Mouse (Mus musculus): Measurements from ENCODE around the gene Efna1. TPM values are rescaled to one million over a fixed set of nuclear protein-coding genes. Genes with fewer than 3 reads are reported as not detected.

Gene Efna1
- polyA plus RNA-seq, 1 experiment from 2014 or later = 58.8 TPM

DNA sequence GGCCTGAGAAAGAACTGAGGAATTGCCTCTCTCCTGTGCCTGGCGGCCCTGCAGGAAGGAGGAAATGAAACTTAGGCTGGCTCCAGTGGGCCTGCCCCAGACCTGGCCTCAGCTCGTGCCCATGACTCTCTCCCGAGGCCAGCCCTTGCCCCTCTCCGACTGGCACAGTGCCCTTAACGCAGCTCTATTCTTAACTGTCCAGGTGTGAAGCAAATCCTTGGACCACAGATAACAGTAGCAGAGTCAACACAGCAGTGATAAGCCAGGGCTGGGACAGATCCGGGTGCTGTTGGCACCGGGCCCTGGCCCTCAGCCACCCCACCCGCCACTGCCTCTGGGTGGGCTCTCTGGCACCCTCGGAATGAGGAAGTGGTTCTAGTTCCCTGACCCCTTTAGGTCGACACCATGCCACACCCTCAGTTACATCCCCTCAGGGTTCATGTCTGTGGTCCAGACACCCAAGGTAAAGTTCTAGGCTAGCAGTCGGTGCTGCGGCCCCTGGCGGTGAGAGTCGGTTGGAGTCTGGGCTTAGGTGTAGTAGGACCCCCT lies 47.3 kb downstream of the Efna1 start:
- ATAC-seq (ENCODE audit: low FRiP score, low TSS enrichment) = no peak

GRCm38 (mm10) chr3:89232614-89233013 lies 48.3 kb downstream of the Efna1 start:
- Histone ChIP-seq H3K27me3 (ENCODE audit: control insufficient read depth, insufficient read depth, low read length) (no peaks in the 10 kb centered on the region), H3K27ac (ENCODE audit: low read depth, low read length) (no peak overlapping the region)
- ATAC-seq (ENCODE audit: low FRiP score, low TSS enrichment) = no peak

More for the DNA sequence above, 47.3 kb downstream of the Efna1 start:
- Histone ChIP-seq H3K9me3 (ENCODE audit: control insufficient read depth, low read length) (no peaks in the 10 kb centered on the region), H3K27ac (ENCODE audit: low read depth, low read length) (no peak overlapping the region), H3K27me3 (ENCODE audit: control insufficient read depth, insufficient read depth, low read length) (no peaks in the 10 kb centered on the region), H3K4me1 (ENCODE audit: control insufficient read depth, insufficient read depth, low read length) (0 out of 2 replicates have a peak, but pooled peaks cover 3% of the 10 kb centered on the region), H3K36me3 (ENCODE audit: control insufficient read depth, insufficient read depth, low read length) (no peaks in the 10 kb centered on the region), H3K9ac (ENCODE audit: low read depth, low read length) (no peak overlapping the region), H3K4me3 (ENCODE audit: low read length) (no peak overlapping the region), H3K4me2 (replicated peaks; ENCODE audit: low read depth, low read length) (no peak overlapping the region)
- 73% methylated on average over 14 of the region's 14 CpGs for WGBS

DNA sequence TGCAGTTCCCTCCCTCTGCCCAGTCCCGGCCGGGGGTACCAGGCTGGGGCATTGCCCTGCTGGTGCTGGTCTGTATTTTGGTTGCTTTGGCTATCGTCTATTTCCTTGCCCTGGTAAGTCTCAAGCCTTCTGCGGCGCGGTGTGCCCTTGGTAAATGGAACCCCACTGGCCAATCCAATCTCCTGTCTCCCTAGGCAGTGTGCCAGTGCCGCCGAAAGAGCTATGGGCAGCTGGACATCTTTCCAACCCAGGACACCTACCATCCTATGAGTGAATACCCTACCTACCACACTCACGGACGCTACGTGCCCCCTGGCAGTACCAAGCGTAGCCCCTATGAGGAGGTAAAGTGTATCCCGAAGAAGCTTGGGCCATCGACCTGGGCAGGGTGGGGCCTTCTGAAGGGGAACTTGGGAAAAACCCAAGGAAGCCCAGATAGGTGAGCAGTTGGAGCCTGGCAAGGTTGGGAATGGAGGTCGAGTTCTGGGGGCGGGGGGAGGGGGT lies 49.1 kb downstream of the Efna1 start:
- no peaks in the 10 kb centered on the region for H3K9me3 ChIP-seq (ENCODE audit: control insufficient read depth, low read length)
- WGBS = 80% methylated on average over 16 of the region's 16 CpGs
- no peaks in the 10 kb centered on the region for H3K27me3 ChIP-seq (ENCODE audit: control insufficient read depth, insufficient read depth, low read length)
- peaks cover 13% of the 10 kb centered on the region; the same call in 1 of the 2 replicates for H3K4me1 ChIP-seq (ENCODE audit: control insufficient read depth, insufficient read depth, low read length)
- no peak for ATAC-seq (ENCODE audit: low FRiP score, low TSS enrichment)
- H3K4me2 ChIP-seq (replicated peaks; ENCODE audit: low read depth, low read length) = no peak overlapping the region
- H3K36me3 ChIP-seq (ENCODE audit: control insufficient read depth, insufficient read depth, low read length) = no peaks in the 10 kb centered on the region
- H3K27ac ChIP-seq (ENCODE audit: low read depth, low read length) = no peak overlapping the region
- H3K4me3 ChIP-seq (ENCODE audit: low read length) = no peak overlapping the region
- no peak overlapping the region for H3K9ac ChIP-seq (ENCODE audit: low read depth, low read length)

More at GRCm38 (mm10) chr3:89232614-89233013, 48.3 kb downstream of the Efna1 start:
- no peaks in the 10 kb centered on the region for H3K9me3 ChIP-seq (ENCODE audit: control insufficient read depth, low read length)
- no peak overlapping the region for H3K9ac ChIP-seq (ENCODE audit: low read depth, low read length)
- peaks cover 8% of the 10 kb centered on the region; the same call in 1 of the 2 replicates for H3K4me1 ChIP-seq (ENCODE audit: control insufficient read depth, insufficient read depth, low read length)
- 51% methylated on average over 6 of the region's 6 CpGs for WGBS
- H3K36me3 ChIP-seq (ENCODE audit: control insufficient read depth, insufficient read depth, low read length) = no peaks in the 10 kb centered on the region
- no peak overlapping the region for H3K4me3 ChIP-seq (ENCODE audit: low read length)
- H3K4me2 ChIP-seq (replicated peaks; ENCODE audit: low read depth, low read length) = no peak overlapping the region

GRCm38 (mm10) chr3:89231345-89231744 lies 49.6 kb downstream of the Efna1 start:
- Histone ChIP-seq H3K4me3 (ENCODE audit: low read length) (no peak overlapping the region), H3K9me3 (ENCODE audit: control insufficient read depth, low read length) (no peaks in the 10 kb centered on the region), H3K27ac (ENCODE audit: low read depth, low read length) (no peak overlapping the region), H3K4me1 (ENCODE audit: control insufficient read depth, insufficient read depth, low read length) (peaks cover 18% of the 10 kb centered on the region; the same call in 1 of the 2 replicates), H3K36me3 (ENCODE audit: control insufficient read depth, insufficient read depth, low read length) (no peaks in the 10 kb centered on the region), H3K27me3 (ENCODE audit: control insufficient read depth, insufficient read depth, low read length) (no peaks in the 10 kb centered on the region), H3K9ac (ENCODE audit: low read depth, low read length) (no peak overlapping the region), H3K4me2 (replicated peaks; ENCODE audit: low read depth, low read length) (no peak overlapping the region)
- 60% methylated on average over 7 of the region's 7 CpGs for WGBS
- ATAC-seq (ENCODE audit: low FRiP score, low TSS enrichment) = no peak

DNA sequence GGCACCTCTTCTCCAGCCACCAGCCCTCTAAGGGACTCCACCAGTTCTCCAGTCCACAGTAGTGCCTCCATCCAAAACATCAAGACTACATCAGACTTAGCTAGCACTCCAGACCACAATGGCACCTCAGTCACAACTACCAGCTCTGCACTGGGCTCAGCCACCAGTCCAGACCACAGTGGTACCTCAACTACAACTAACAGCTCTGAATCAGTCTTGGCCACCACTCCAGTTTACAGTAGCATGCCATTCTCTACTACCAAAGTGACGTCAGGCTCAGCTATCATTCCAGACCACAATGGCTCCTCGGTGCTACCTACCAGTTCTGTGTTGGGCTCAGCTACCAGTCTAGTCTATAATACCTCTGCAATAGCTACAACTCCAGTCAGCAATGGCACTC lies 50.4 kb downstream of the Efna1 start:
- Histone ChIP-seq H3K4me2 (replicated peaks; ENCODE audit: low read depth, low read length) (no peak overlapping the region), H3K9me3 (ENCODE audit: control insufficient read depth, low read length) (no peaks in the 10 kb centered on the region), H3K4me1 (ENCODE audit: control insufficient read depth, insufficient read depth, low read length) (peaks cover 23% of the 10 kb centered on the region; the same call in 1 of the 2 replicates), H3K9ac (ENCODE audit: low read depth, low read length) (no peak overlapping the region), H3K27ac (ENCODE audit: low read depth, low read length) (no peak overlapping the region), H3K36me3 (ENCODE audit: control insufficient read depth, insufficient read depth, low read length) (no peaks in the 10 kb centered on the region), H3K27me3 (ENCODE audit: control insufficient read depth, insufficient read depth, low read length) (no peaks in the 10 kb centered on the region), H3K4me3 (ENCODE audit: low read length) (no peak overlapping the region)
- ATAC-seq (ENCODE audit: low FRiP score, low TSS enrichment) = no peak
- 81% methylated on average over 2 of the region's 2 CpGs for WGBS

GRCm38 (mm10) chr3:89229276-89229675 lies 51.7 kb downstream of the Efna1 start:
- Histone ChIP-seq H3K9me3 (ENCODE audit: control insufficient read depth, low read length) (no peaks in the 10 kb centered on the region), H3K9ac (ENCODE audit: low read depth, low read length) (peak overlapping the region; percentile 23; the same call in 1 of the 2 replicates), H3K27me3 (ENCODE audit: control insufficient read depth, insufficient read depth, low read length) (no peaks in the 10 kb centered on the region), H3K4me1 (ENCODE audit: control insufficient read depth, insufficient read depth, low read length) (peaks cover 23% of the 10 kb centered on the region; the same call in 1 of the 2 replicates), H3K27ac (ENCODE audit: low read depth, low read length) (peak overlapping the region; percentile 47; the same call in 1 of the 2 replicates), H3K4me3 (ENCODE audit: low read length) (peak overlapping the region; percentile 13), H3K4me2 (replicated peaks; ENCODE audit: low read depth, low read length) (peak overlapping the region; percentile 87), H3K36me3 (ENCODE audit: control insufficient read depth, insufficient read depth, low read length) (peaks cover 3% of the 10 kb centered on the region; the same call in 1 of the 2 replicates)
- 45% methylated on average over 4 of the region's 4 CpGs for WGBS
- ATAC-seq (ENCODE audit: low FRiP score, low TSS enrichment) = no peak

DNA sequence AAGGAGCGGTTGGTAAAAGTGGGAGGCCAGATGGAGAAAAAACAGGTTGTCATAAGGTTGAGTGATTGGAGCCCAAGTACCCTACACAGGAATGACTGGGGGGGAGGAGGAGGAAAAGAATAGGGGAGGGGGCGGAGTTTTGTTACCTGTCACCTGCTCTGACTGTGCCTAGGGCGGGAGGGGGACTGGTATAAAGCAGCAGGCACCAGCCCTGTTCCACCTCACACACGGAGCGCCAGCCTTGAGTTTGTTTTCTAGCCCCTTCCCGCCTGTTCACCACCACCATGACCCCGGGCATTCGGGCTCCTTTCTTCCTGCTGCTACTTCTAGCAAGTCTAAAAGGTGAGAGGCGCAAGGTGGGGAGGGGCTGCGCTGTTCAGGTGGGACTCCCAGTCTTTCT lies 52.1 kb downstream of the Efna1 start, which contains the start of gene Muc1:
Muc1 (plus strand) TSS at position 222 of the 400 bp plus-strand sequence.
- ATAC-seq (ENCODE audit: low FRiP score, low TSS enrichment) = no peak
- Histone ChIP-seq H3K27me3 (ENCODE audit: control insufficient read depth, insufficient read depth, low read length) (no peaks in the 10 kb centered on the region), H3K4me2 (replicated peaks; ENCODE audit: low read depth, low read length) (peak within 1 kb of the TSS; percentile 87), H3K27ac (ENCODE audit: low read depth, low read length) (peak within 1 kb of the TSS; percentile 62), H3K4me3 (ENCODE audit: low read length) (peak within 1 kb of the TSS; percentile 40), H3K4me1 (ENCODE audit: control insufficient read depth, insufficient read depth, low read length) (peaks cover 23% of the 10 kb centered on the region; the same call in 1 of the 2 replicates), H3K36me3 (ENCODE audit: control insufficient read depth, insufficient read depth, low read length) (peaks cover 3% of the 10 kb centered on the region; the same call in 1 of the 2 replicates), H3K9me3 (ENCODE audit: control insufficient read depth, low read length) (no peaks in the 10 kb centered on the region), H3K9ac (ENCODE audit: low read depth, low read length) (peak within 1 kb of the TSS; percentile 54; the same call in 1 of the 2 replicates)
- 27% methylated on average over 10 of the region's 10 CpGs for WGBS

- no peaks in the 10 kb centered on the region for H3K9me3 ChIP-seq (ENCODE audit: control insufficient read depth, low read length)
- H3K4me3 ChIP-seq (ENCODE audit: low read length) = peak overlapping the region; percentile 40
- peaks cover 23% of the 10 kb centered on the region; the same call in 1 of the 2 replicates for H3K4me1 ChIP-seq (ENCODE audit: control insufficient read depth, insufficient read depth, low read length)
- H3K36me3 ChIP-seq (ENCODE audit: control insufficient read depth, insufficient read depth, low read length) = peaks cover 3% of the 10 kb centered on the region; the same call in 1 of the 2 replicates
- ATAC-seq (ENCODE audit: low FRiP score, low TSS enrichment) = peak; percentile 58
- peak overlapping the region; percentile 62; the same call in 1 of the 2 replicates for H3K27ac ChIP-seq (ENCODE audit: low read depth, low read length)
- H3K9ac ChIP-seq (ENCODE audit: low read depth, low read length) = peak overlapping the region; percentile 54; the same call in 1 of the 2 replicates
- H3K4me2 ChIP-seq (replicated peaks; ENCODE audit: low read depth, low read length) = peak overlapping the region; percentile 87
- under 1% methylated on average over 20 of the region's 20 CpGs for WGBS
- H3K27me3 ChIP-seq (ENCODE audit: control insufficient read depth, insufficient read depth, low read length) = no peaks in the 10 kb centered on the region
Observed at GRCm38 (mm10) chr3:89228180-89228549, 52.8 kb downstream of the Efna1 start.
